Mouse (Mus musculus) midbrain, embryonic 11.5 days (tissue): ENCODE results near the gene Rasip1. TPM values are rescaled to one million over a fixed set of nuclear protein-coding genes. Genes with fewer than 3 reads are reported as not detected.
"Not testable (repeated sequence)": the region's sequence is repeated elsewhere in the genome, so short reads cannot be mapped to it uniquely, and the experiment has no call there.

ENCODE experiments used
- ATAC-seq: fragments of 200-750 bp; cut with Nextera tagmentation; 2 replicates; pipeline ENCODE4 v1.8.0; 2017; ENCODE audit warnings: moderate TSS enrichment, moderate library complexity; ENCODE audit not compliant: low FRiP score
- DNase-seq: peaks from one replicate; pipeline ENCODE4 v3.0.0; 2015; ENCODE audit warnings: low spot score; ENCODE audit errors: missing footprints
- H3K27ac ChIP-seq: fragments of 300-500 bp; sonication (generic); 2 replicates; pipeline ENCODE4 v1.5.1; 2014; ENCODE audit warnings: low read depth, low read length
- H3K27me3 ChIP-seq: fragments of 300-500 bp; sonication (generic); 2 replicates; pipeline ENCODE4 v1.6.1; 2014; ENCODE audit warnings: mild to moderate bottlenecking, low read length, moderate library complexity, mixed read lengths; ENCODE audit not compliant: control insufficient read depth, insufficient read depth
- H3K36me3 ChIP-seq: fragments of 300-500 bp; sonication (generic); 2 replicates; pipeline ENCODE4 v1.6.1; 2014; ENCODE audit warnings: mild to moderate bottlenecking, low read length, moderate library complexity, mixed read lengths; ENCODE audit not compliant: control insufficient read depth, insufficient read depth
- H3K4me1 ChIP-seq: fragments of 300-500 bp; sonication (generic); 2 replicates; pipeline ENCODE4 v1.6.1; 2014; ENCODE audit warnings: low read length; ENCODE audit not compliant: control insufficient read depth, insufficient read depth
- H3K4me2 ChIP-seq: fragments of 300-500 bp; sonication (generic); 2 replicates; pipeline ENCODE4 v1.6.1; 2014; ENCODE audit warnings: mild to moderate bottlenecking, moderate library complexity
- H3K4me3 ChIP-seq: fragments of 300-500 bp; sonication (generic); 2 replicates; pipeline ENCODE4 v1.5.1; 2014; ENCODE audit warnings: low read depth, low read length
- H3K9ac ChIP-seq: fragments of 300-500 bp; sonication (generic); 2 replicates; pipeline ENCODE4 v1.6.1; 2014; ENCODE audit warnings: low read length
- H3K9me3 ChIP-seq: fragments of 300-500 bp; sonication (generic); 2 replicates; pipeline ENCODE4 v1.6.1; 2016; ENCODE audit warnings: low read length; ENCODE audit not compliant: control insufficient read depth
- WGBS: fragments of 180-500 bp; shearing (Covaris S2); extraction: QIAGEN DNeasy Blood & Tissue Kit; methylation state at CpG from one replicate; pipeline ENCODE4 v1.1.7; 2014; 5-methylcytosine and 5-hydroxymethylcytosine counted together
- polyA plus RNA-seq: library from polyadenylated mRNA; unstranded; fragments of >200 nt; fragmentation: Nextera tagmentation; extraction: Ambion mirVana; gene quantifications from 2 replicates; pipeline ENCODE4 v1.2.1, GENCODE M21; 2014

Rasip1 gene
- polyA plus RNA-seq, 1 experiment from 2014 or later, result 4.7 TPM

DNA sequence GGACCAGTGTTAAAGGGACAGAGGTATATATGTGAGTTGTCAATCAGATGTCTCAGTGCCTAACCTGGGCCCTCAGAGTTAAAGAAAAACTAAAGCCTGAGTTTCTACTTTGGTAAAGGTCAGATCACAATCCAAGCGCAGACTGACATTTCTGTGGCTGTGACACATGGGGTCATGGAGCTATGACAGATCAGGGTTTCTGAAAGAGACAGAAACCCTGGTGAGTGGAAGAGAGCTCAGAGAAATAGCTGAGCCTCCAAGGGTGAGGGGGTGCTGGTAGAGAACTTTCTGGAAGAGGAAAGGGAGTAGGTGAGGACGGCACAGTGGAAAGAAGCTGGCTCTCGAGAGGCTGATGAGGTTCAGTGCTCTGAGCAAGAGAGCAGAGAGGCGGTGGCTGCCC, 19.4 kb downstream of the Rasip1 start:
- DNase-seq (no peak), ATAC-seq (no peak)
- Histone ChIP-seq H3K4me1 (peaks cover 17% of the 10 kb centered on the region), H3K36me3 (no peaks in the 10 kb centered on the region), H3K27me3 (no peaks in the 10 kb centered on the region), H3K9ac (no peak overlapping the region), H3K27ac (no peak overlapping the region), H3K4me3 (no peak overlapping the region), H3K9me3 (no peaks in the 10 kb centered on the region), H3K4me2 (no peak overlapping the region)
- WGBS, result 77% methylated on average over 4 of the region's 4 CpGs

DNA sequence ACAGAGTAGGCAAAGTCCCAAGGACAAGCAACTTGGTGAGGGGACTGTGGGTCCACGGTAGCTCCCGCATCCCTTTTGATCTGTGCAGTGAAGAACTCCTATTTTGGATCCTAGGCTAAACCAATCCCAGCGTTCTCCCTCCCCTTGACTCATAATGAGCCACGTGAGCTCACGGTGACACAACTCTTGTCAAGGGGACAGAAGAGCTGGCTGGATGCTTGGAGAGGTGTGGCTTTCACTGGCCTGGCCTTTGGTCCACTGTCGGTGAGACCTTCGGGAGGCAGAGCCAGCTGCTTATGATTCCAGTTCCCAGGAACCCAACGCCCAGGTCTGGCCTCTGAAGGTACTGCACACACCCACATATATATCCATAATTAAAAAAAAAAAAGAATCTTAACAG, 22.1 kb downstream of the Rasip1 start:
- no peak overlapping the region for H3K4me2 ChIP-seq
- no peak for ATAC-seq
- H3K36me3 ChIP-seq, result no peaks in the 10 kb centered on the region
- H3K4me1 ChIP-seq, result peaks cover 4% of the 10 kb centered on the region
- no peaks in the 10 kb centered on the region for H3K9me3 ChIP-seq
- H3K4me3 ChIP-seq, result no peak overlapping the region
- no peak overlapping the region for H3K27ac ChIP-seq
- 79% methylated on average over 8 of the region's 8 CpGs for WGBS
- no peak overlapping the region for H3K9ac ChIP-seq
- H3K27me3 ChIP-seq, result no peaks in the 10 kb centered on the region
- no peak for DNase-seq

DNA sequence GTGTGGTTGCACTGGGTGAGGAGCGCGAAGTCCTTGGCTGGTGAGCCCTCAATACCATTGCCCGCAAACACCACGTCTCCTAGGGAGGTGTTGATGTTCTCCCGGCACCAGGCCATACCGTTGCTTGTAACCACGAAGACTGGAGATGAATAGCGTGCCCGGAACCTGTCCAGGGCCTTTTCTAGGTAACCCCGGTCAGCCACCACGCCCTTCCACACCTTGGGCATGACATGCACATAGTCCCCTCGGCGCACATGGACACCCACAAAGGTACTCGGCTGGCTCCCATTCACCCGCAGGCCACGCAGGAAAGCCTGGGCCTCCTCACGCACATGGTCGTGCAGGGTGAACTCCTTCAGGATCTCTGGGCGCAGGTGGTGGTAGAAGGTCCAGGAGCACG, 23.2 kb downstream of the Rasip1 start:
- not testable (repeated sequence) for H3K4me3 ChIP-seq, H3K4me2 ChIP-seq, H3K9me3 ChIP-seq, H3K36me3 ChIP-seq, H3K4me1 ChIP-seq, H3K9ac ChIP-seq, ATAC-seq, DNase-seq, H3K27me3 ChIP-seq, H3K27ac ChIP-seq
- WGBS, result 94% methylated on average over 19 of the region's 20 CpGs

DNA sequence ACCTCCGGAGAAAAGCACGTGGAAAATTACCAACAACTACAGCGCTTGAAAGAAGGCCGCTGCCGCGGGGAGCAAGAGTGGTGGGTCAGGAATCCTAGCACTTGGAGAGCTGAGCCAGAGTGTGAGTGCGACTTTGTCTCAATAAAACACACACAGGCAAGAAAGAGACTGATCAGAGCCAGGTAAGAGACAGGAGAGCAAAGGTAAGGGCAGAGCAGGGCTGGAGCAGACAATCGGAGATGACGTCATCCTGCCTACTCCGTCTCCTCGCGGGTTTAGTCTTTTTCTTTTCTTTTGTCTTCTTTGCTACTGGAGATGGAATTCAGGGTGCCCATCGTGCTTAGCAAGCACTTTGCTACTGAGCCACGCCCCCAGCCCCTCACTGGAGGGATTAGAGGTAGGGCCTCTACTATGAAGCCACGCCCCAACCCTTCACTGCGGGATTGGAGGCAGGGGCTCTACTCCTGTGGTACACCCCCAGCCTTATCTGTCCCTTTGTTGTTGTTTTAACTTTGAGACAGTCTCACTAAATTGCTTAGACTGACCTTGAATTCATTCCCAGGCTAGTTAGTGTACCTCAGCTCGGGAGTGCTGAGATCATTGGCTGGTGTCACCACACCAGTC, 27.2 kb downstream of the Rasip1 start:
- H3K36me3 ChIP-seq, result no peaks in the 10 kb centered on the region
- H3K27me3 ChIP-seq, result no peaks in the 10 kb centered on the region
- H3K4me1 ChIP-seq, result 0 out of 2 replicates have a peak, but pooled peaks cover 2% of the 10 kb centered on the region
- no peak overlapping the region for H3K4me3 ChIP-seq
- H3K27ac ChIP-seq, result no peak overlapping the region
- no peak for DNase-seq
- no peak for ATAC-seq
- 31% methylated on average over 17 of the region's 17 CpGs for WGBS
- H3K9me3 ChIP-seq, result no peaks in the 10 kb centered on the region
- peak overlapping the region; percentile 24 for H3K4me2 ChIP-seq
- no peak overlapping the region; the same call in 1 of the 2 replicates for H3K9ac ChIP-seq

DNA sequence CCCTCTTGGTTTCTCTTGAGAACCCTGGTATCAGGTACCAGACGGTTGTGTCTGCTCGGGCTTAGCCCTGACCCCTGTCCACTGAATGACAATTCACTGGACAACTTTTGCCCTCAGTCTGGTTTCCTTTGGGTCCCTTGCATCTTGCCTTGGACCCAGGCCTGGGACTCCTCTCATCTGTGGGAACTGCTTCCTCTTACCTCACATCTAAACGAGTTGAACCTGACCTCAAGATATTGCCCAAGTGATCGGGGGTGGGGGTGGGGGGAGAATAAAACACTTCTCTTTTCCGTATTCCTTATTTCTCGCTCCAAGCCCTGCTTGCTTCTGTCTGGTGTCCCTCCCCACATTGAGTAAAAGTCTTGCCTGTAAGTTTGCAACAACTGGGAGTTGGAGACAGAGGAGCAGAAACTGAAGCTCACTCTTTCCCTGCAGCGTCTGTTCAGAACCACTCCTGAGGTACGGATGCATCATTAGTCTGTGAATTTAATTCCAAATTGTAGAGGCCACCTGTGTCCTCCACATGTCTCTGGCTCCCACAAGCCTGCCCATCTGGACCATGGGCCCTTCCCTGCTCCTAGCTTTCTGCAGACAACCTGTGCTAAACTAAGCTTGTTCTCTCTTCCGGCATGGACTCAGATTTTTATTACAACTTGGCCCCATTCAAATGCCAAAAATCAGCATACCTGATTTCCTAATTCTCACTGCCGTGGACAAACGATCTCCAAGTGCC, 33.6 kb downstream of the Rasip1 start:
- no peak overlapping the region for H3K4me3 ChIP-seq
- no peak for ATAC-seq
- no peak overlapping the region for H3K27ac ChIP-seq
- no peaks in the 10 kb centered on the region for H3K36me3 ChIP-seq
- no peak overlapping the region for H3K4me2 ChIP-seq
- WGBS, result 86% methylated on average over 11 of the region's 11 CpGs
- no peaks in the 10 kb centered on the region for H3K27me3 ChIP-seq
- H3K4me1 ChIP-seq, result no peaks in the 10 kb centered on the region
- DNase-seq, result no peak
- H3K9ac ChIP-seq, result no peak overlapping the region
- H3K9me3 ChIP-seq, result no peaks in the 10 kb centered on the region

DNA sequence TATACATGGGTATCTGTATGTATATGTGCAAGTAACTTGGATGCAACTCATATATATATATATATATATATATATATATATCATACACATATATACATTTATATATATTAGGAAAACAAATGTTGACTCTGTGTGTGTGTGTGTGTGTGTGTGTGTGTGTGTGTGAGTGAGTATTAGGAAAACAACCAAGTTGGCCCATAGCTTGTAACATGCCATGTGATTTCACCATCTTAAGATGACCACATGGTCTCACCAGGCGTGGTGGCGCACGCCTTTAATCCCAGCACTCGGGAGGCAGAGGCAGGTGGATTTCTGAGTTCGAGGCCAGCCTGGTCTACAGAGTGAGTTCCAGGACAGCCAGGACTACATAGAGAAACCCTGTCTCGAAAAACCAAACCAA, 34.4 kb downstream of the Rasip1 start:
- DNase-seq, ATAC-seq, H3K27me3 ChIP-seq, H3K9ac ChIP-seq, H3K4me1 ChIP-seq, H3K4me3 ChIP-seq, H3K27ac ChIP-seq, H3K9me3 ChIP-seq, H3K4me2 ChIP-seq, H3K36me3 ChIP-seq: not testable (repeated sequence)
- 87% methylated on average over 6 of the region's 6 CpGs for WGBS

DNA sequence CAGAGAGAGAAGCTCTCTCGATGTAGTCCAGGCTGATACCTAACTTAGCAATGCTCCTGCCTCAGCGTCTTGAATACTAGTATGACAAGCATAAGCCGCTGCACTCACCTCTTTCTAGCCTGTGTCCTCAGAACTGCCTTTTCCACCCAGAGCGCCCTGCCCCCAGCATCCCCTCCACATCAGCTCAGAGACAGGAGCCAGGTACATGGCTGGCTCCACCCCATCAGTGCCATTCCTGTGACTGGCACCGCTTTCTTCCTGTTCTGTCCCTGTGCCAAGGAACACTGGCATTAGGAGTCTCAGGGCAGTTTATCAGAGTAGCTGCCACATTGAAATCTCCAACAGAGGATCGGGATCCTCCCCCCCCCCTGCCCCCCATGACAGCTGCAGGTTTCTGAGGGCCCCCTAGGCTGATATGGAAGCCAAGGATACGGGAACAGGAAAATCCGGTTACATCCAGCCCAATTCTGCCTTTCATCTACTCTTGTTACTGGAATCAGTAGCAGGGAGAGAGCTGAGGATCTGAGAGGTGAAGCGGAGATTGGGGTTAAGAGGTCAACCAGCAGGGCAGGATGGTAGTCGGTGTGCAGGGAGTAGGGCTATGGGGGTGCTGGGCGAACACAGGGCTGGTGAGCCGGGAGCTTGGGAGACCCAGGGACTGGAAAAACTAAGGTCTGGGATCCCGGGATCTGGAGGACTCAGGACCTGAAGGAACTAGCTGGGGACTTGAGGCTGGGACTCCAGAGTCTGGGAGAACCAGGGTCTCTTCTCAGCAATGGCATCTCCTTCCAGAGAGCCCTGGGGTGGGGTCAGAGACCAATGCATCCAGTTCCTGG, 38.2 kb downstream of the Rasip1 start:
- no peak overlapping the region for H3K9ac ChIP-seq
- no peaks in the 10 kb centered on the region for H3K27me3 ChIP-seq
- no peaks in the 10 kb centered on the region for H3K9me3 ChIP-seq
- ATAC-seq (no peak), DNase-seq (no peak)
- WGBS, result 60% methylated on average over 13 of the region's 13 CpGs
- H3K4me2 ChIP-seq, result no peak overlapping the region
- H3K4me3 ChIP-seq, result no peak overlapping the region
- H3K4me1 ChIP-seq, result no peaks in the 10 kb centered on the region
- no peak overlapping the region for H3K27ac ChIP-seq
- H3K36me3 ChIP-seq, result no peaks in the 10 kb centered on the region

DNA sequence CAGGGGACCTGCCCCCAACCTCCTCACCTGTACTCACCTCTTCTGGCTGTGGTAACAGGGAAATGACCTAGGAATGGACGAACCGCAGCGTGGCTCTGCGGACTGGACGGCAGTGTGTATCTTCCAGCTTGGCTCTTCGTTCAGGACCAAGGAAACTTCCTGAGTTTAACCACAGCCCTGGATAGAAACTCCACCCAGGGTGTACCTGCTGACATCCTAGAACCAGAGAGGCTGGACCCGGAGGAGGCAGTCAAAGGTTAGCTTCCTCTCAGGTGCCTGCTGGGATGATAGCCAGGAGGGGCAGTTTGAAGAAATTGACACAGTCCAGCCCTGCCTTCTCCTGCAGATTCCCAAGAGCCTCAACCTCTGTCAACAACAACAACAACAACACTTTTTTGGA, 38.9 kb downstream of the Rasip1 start, which contains the start of gene Fut2:
Fut2 (minus strand) TSS at position 234 of the 400 bp plus-strand sequence.
- 89% methylated on average over 7 of the region's 7 CpGs for WGBS
- Histone ChIP-seq H3K4me1 (no peaks in the 10 kb centered on the region), H3K4me2 (no peak within 1 kb of the TSS), H3K9me3 (no peaks in the 10 kb centered on the region), H3K4me3 (no peak within 1 kb of the TSS), H3K27me3 (no peaks in the 10 kb centered on the region), H3K27ac (no peak within 1 kb of the TSS), H3K36me3 (no peaks in the 10 kb centered on the region), H3K9ac (no peak within 1 kb of the TSS)
- no peak for ATAC-seq
- DNase-seq, result no peak

DNA sequence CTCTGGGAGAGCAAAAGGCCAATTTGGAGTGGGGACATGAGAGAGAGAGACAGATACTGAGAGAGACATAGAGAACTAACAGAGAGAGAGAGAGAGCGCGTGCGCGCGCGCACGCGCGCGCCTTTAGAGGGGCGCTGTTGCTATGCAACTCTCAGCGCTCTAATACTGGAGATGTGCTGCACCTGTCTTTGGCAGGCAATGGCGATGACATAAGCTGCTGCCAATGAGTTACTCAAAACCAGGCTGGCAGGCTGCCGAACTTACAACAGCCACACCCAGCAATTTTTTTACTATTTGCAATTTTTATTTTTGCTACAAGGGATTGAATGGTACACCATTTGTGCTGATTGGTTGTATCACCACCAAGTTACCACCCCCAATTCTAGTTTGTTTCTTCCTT, 40.5 kb downstream of the Rasip1 start:
- H3K27ac ChIP-seq, result no peak overlapping the region
- no peak overlapping the region for H3K4me3 ChIP-seq
- H3K9ac ChIP-seq, result no peak overlapping the region
- H3K4me1 ChIP-seq, result no peaks in the 10 kb centered on the region
- H3K9me3 ChIP-seq, result no peaks in the 10 kb centered on the region
- DNase-seq (no peak), ATAC-seq (no peak)
- H3K27me3 ChIP-seq, result no peaks in the 10 kb centered on the region
- no peaks in the 10 kb centered on the region for H3K36me3 ChIP-seq
- 77% methylated on average over 14 of the region's 14 CpGs for WGBS
- no peak overlapping the region for H3K4me2 ChIP-seq
